Mouse (Mus musculus): ENCODE measurements at regions not wholly inside any gene's neighbourhood (a gene's known extent, or its start where the extent isn't known, plus 50 kb on each side); places are given as distances from the start of the nearest gene placed in this dataset.

DNA sequence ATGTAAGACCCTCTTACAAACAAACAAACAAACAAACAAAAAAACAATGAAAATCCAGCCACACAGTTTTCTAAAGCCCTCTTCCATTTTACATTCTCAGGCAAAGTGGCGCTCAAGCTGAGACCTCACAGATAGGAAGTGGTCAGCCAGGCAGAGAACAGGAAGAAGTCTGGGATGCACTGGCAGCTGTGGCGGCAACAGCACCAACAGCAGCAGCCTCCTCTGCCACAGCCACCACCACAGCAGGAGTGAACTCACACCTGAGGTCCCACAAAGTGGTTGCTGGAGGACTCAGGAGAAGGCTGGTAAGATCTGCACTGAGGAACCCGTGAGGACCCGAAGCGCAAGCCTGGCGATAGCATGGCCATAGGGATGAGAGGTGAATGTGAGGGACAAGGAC is 156.3 kb downstream of the Grm4 start:
- no peak for DNase-seq

- DNase-seq, result no peak
Observed at GRCm38 (mm10) chr17:27364338-27364737, 156.9 kb downstream of the Grm4 start.

DNA sequence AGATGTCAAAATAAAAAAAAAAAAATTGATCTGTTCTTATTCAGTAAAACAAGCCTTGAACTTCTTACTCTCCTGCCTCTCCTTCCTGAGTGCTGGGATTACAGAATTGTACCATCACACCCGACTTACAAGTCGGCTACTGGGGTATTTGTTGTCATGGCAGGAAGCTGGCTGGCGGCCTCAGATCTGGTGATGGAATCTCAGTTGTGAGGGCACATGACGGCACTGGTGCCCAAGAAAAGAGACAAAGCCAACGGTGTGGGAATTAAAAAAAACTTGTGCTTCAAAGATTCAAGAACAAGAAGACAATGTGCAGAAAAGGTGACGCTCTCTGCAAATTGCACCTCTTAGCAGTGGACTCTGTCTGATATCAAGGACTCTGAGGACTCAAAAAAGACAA is 157.3 kb downstream of the Grm4 start:
- no peak for DNase-seq

GRCm38 (mm10) chr17:27362221-27362620 is 158.0 kb upstream of the Lemd2 start:
- DNase-seq, result no peak

- DNase-seq, result no peak
Observed at GRCm38 (mm10) chr17:27361362-27361761, 157.1 kb upstream of the Lemd2 start.

DNA sequence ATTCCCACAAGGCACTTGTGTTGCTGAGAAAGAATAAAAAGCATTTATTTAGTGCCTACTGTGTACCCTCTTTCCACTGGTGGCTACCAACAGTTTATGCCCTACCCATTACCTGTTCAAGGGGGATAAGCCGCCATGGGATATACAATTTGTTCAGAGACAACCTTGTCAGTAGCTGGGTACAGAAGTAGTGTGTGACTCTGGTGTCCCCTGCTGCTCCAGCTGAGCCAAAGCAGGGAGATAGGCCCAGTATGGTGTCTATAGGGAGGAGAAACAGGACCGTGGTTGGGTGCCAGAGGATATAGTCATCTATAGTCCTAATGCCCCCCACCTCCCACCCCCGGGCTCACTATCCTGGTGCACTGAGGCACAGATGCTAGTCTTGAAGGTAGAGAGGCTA is 152.6 kb upstream of the Lemd2 start:
- DNase-seq, result no peak

DNA sequence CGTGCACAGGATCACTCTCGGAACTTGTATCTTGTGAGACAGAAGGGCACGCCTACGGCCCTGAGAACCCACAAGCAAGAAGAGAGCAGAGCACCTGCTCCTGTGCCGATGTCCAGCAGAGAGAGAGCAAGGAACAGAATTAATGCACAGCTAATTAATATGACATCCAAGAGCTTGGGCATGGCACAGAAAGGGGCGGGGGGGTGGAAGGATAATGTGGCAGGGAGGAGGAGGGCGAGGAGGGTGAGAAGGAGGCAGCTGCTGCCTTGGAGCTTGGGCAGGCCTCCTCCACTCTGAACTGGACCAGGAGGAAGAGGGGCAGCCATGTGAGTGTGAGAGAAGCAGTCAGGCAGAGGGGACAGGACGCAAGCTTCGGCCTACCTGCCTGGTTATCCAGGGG is 151.4 kb upstream of the Lemd2 start:
- DNase-seq, result no peak

DNA sequence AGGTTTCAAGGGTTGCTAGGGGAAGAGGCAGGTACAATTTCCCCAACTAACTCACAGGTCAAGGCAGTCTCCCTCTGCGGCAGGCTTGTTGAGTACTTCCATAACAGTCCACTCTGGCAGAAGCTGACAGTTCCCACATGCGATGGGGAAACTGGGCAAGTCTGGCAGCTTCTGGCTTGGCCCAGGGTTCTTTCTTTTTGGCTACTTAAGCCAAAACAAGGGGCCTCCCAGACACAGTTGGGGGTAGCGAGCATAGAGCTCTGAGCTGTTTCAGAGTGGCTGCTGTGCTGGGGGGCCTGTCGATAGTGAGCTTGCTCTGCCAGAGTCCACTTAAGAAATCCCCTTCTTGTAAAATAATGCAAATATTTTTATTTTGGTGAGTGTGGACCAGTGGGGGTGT is 150.8 kb upstream of the Lemd2 start:
- no peak for DNase-seq

- no peak for DNase-seq
Observed at GRCm38 (mm10) chr17:27349911-27350310, 145.6 kb upstream of the Lemd2 start.

DNA sequence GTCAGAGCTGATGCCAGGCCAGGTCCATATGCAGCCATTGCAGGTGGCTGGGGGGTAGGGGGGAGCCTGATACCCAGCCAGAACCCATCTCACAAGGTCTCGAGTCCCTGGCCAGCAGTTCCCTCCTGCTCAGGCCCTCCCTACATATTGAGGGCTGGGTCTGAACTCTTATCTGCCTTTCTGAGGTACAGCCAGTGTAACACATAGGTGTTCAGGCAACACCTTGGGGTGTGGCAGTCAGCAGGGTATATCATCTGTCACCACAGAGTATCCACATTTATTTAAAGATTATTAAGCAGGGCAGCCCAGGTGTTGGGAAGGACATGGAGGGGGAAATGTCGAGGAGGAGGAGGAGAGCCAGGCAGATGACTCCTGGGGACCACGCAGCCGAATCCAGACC is 145.2 kb upstream of the Lemd2 start:
- DNase-seq, result no peak

- peak; percentile 42 to 52 for DNase-seq
Observed at GRCm38 (mm10) chr17:27341952-27342890, 138.0 kb upstream of the Lemd2 start.

DNA sequence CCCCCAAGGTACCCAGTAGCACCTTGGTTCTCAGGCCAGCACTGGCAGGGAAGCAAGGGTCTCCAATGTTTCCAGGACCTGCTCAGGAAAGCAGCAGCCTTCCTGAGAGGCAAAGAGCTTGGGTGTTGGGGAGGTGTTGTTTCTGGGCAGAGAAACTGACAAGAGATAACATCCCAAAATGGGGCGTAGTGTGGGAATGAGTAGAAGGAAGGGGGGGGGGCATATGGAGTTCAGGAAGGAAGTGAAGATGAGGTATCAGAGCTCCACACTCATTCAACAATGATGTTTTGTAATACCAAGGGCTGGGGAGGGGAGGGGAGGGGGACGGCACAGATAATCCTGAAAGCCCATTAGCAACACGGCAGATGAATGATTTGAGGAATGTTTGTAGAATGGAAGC is 135.6 kb upstream of the Lemd2 start:
- no peak for DNase-seq

- DNase-seq, result no peak
Observed at GRCm38 (mm10) chr17:27339261-27339660, 135.0 kb upstream of the Lemd2 start.

GRCm38 (mm10) chr17:27335621-27336020 is 131.4 kb upstream of the Lemd2 start:
- DNase-seq, result no peak

DNA sequence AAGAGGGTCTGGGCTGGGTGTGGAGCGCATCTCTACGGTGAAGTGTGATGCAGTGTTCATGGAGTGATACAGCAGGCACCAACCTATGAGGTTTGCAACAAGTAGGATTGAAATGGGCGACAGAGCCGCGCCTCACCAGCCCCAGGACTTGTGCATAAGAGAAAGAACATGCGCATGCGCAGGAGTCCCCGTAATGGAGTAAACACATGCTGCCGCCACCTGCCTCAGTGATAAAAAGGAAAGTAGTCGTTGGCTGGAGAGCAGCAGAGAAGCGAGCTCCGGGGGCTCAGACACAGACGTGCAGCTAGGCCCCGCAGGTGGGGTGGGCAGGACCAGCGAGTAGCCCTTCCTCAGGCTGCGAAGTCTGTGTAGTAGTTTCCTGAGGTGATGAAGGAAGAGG is 129.3 kb upstream of the Lemd2 start:
- no peak for DNase-seq

DNA sequence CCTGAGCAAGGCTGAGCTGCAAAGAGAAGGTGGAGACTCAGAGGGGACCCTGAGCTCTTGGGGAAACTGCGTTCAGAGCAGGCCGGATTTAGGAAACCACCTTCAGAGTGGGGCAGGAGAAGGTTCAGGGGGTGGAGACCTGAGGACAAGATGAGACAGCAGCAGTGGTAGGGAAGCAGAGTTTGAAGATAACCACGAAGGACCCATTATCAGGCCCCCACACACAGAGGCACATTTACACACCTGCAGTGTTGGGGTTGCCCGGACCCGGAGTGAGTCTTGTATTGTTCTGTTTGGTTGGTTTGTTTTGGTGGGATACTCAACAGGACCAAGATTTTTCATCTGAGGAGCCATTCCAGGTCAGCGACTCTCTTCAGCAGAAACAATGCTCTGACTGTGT is 128.9 kb upstream of the Lemd2 start:
- DNase-seq, result no peak

DNA sequence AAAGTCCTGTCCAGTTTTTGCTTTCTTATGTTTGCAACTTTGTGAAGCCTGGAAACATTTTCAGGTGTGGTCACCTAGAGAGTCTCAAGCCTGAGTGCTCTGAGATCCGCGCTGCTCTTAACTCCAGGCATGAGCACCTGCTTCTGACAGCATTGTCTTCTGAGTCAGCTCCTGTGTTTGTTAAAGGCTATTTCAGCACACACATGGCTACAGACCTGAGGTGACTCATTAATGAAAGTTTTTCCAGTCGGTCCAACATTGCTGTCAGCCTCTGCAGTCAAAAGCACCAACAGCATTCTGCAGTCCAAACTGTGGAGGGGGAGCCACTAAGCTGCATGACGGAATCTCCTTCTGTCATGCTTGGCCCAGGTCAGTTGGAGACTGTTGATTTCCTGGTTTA is 127.8 kb upstream of the Lemd2 start:
- DNase-seq, result no peak

- no peak for DNase-seq
Observed at GRCm38 (mm10) chr17:27331630-27332029, 127.4 kb upstream of the Lemd2 start.

DNA sequence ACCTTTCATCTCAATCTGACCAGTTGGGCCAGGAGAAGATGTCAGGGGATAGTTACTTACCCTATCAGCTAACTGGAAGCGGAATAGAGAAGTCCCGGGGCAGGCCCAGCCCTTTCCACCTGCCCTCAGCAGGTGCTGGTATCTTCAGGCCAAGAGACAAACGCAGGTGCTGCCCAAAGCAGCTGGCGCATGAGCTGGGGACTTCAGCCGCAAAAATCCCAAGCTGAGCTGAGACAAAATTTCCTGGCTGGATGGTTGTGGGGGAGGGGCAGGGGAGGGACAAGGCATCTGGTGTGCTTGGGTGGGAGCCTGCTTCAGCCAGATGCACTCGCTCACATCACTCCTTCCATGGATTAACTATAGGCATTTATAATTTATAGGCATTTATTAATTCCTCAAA is 125.5 kb upstream of the Lemd2 start:
- DNase-seq, result no peak

GRCm38 (mm10) chr17:27329183-27329582 is 124.9 kb upstream of the Lemd2 start:
- DNase-seq, result no peak

- DNase-seq, result peak; percentile 41 to 47
Observed at GRCm38 (mm10) chr17:27325002-27325460, 120.8 kb upstream of the Lemd2 start.

GRCm38 (mm10) chr17:27323513-27323912 is 119.2 kb upstream of the Lemd2 start:
- DNase-seq, result no peak

DNA sequence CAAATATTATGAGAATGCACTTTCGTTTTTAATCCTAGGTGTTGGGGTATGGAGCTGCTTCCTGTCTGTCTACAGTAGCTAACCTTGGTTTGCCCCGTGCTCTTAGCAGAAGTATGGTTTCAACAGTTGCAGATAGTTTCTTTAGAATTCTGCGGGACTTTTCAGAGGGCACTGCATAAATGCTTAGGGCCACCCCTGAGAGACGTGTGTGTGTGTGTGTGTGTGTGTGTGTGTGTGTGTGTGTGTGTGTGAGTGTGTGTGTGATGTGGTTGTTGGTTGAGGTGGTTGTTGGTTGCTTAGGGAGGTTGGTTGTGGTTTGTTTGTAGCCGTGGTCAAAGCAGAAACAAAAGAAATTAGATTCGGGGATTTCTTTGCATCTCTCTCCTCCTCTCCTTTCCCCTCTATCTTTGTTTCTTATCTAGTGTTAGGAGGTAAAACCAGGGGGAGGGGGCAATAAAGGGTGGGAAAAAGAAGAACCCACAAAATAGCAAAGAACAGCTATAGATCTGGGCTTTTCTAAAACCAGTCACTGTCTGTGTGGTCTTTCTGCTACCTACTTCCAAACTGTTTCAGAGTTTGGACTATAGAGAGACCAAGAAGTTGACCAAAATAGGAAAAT is 118.7 kb upstream of the Lemd2 start:
- DNase-seq, result no peak

GRCm38 (mm10) chr17:27318969-27319695 is 114.9 kb upstream of the Lemd2 start:
- DNase-seq, result no peak

Measured in spleen, adult 18-20 months (tissue).